Mouse (Mus musculus) kidney, adult 2 months (tissue): ENCODE measurements around the gene Ubr3.

Source experiments
- CTCF ChIP-seq: fragments of 200-500 bp; conservative IDR thresholded peaks from 2 replicates; pipeline ENCODE4 v1.5.1; 2011; ENCODE audit warnings: low read depth, mild to moderate bottlenecking, control low read depth, low read length, moderate library complexity, mixed read lengths; ENCODE audit not compliant: insufficient read depth, insufficient read length
- POLR2A ChIP-seq: fragments of 200-500 bp; IDR thresholded peaks from one replicate; pipeline ENCODE4 v1.6.1; 2011; ENCODE audit warnings: low read depth, low read length, control low read depth

GRCm38 (mm10) chr2:70000316-70000715 is 103.3 kb downstream of the Ubr3 start:
- TF ChIP-seq CTCF: no peak
- no peak for TF ChIP-seq POLR2A
